Mouse (Mus musculus) liver, adult 2 months (tissue): Measurements from ENCODE around the gene Urgcp.

Experiments used
- CTCF ChIP-seq: fragments of 200-500 bp; IDR thresholded peaks from 2 replicates; pipeline ENCODE4 v1.5.1; 2011; ENCODE audit warnings: low read depth, low read length, control low read depth
- POLR2A ChIP-seq: fragments of 200-500 bp; IDR thresholded peaks from 2 replicates; pipeline ENCODE4 v1.6.1; 2011; ENCODE audit warnings: low read length, control low read depth; ENCODE audit not compliant: insufficient read depth; ENCODE audit errors: extremely low read depth

- no peak for TF ChIP-seq CTCF
- no peak for TF ChIP-seq POLR2A
Observed at GRCm38 (mm10) chr11:5795706-5796105, 33.5 kb upstream of the Urgcp start.
